Mouse (Mus musculus) brain, embryonic 14.5 days (tissue): Measurements from ENCODE around the gene Kcnma1.

Experiments used
- CTCF ChIP-seq: fragments of 200-500 bp; IDR thresholded peaks from 2 replicates; pipeline ENCODE4 v1.5.1; 2012; ENCODE audit warnings: inconsistent platforms, mild to moderate bottlenecking, moderate library complexity, borderline replicate concordance; ENCODE audit not compliant: insufficient read depth, insufficient read length; ENCODE audit errors: extremely low read depth
- POLR2A ChIP-seq: fragments of 200-500 bp; IDR thresholded peaks from 2 replicates; pipeline ENCODE4 v1.6.1; 2012; ENCODE audit warnings: mild to moderate bottlenecking, inconsistent platforms, borderline replicate concordance; ENCODE audit not compliant: poor library complexity, insufficient read depth, insufficient read length, severe bottlenecking; ENCODE audit errors: extremely low read depth

- TF ChIP-seq CTCF (no peak), POLR2A (no peak)
These were observed 90.9 kb downstream of the Kcnma1 start for GRCm38 (mm10) chr14:23923356-23923755.
